Mouse (Mus musculus): ENCODE measurements around the gene A030005K14Rik. TPM values are rescaled to one million over a fixed set of nuclear protein-coding genes. Genes with fewer than 3 reads are reported as not detected.
A peak's percentile ranks its signal among the peaks of the same experiment; 100 is the strongest.

A030005K14Rik gene
- polyA plus RNA-seq, 1 experiment from 2014 or later: not detected

GRCm38 (mm10) chr1:83067205-83067604, 8.0 kb upstream of the A030005K14Rik start:
- WGBS: 91% methylated on average over 10 of the region's 10 CpGs
- Histone ChIP-seq H3K4me1 (no peaks in the 10 kb centered on the region), H3K9me3 (no peaks in the 10 kb centered on the region), H3K27ac (no peak overlapping the region), H3K36me3 (no peaks in the 10 kb centered on the region), H3K9ac (no peak overlapping the region), H3K4me2 (replicated peaks) (no peak overlapping the region), H3K4me3 (no peak overlapping the region), H3K27me3 (no peaks in the 10 kb centered on the region)
- ATAC-seq (ENCODE audit: insufficient number of reproducible peaks, insufficient read depth, low FRiP score, low TSS enrichment): no peak

- no peak overlapping the region for H3K4me2 ChIP-seq (replicated peaks)
- no peaks in the 10 kb centered on the region for H3K36me3 ChIP-seq
- WGBS: 92% methylated on average over 4 of the region's 4 CpGs
- no peaks in the 10 kb centered on the region for H3K4me1 ChIP-seq
- no peak overlapping the region for H3K4me3 ChIP-seq
- H3K27me3 ChIP-seq: no peaks in the 10 kb centered on the region
- no peak overlapping the region for H3K27ac ChIP-seq
- ATAC-seq (ENCODE audit: insufficient number of reproducible peaks, insufficient read depth, low FRiP score, low TSS enrichment): no peak
- no peaks in the 10 kb centered on the region for H3K9me3 ChIP-seq
- no peak overlapping the region for H3K9ac ChIP-seq
Observed at GRCm38 (mm10) chr1:83066577-83066976, 7.4 kb upstream of the A030005K14Rik start.

DNA sequence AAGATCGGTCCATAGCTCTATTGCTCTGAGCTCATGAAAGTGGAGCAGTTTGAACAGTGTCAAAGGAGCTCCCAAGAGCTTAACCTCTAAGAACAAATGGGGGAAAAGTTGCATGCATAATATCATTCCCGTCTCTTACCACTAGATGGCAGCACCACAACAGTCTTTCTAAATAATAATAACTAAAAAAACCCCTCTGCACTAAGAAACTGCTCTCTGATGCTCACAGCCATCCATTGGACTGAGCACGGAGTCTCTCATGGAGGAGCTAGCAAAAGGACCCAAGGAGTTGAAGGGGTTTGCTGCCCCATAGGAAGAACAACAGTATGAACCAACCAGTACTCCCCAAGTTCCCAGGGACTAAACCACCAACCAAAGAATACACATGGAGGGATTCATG, 5.7 kb upstream of the A030005K14Rik start:
- 21% methylated on average over 3 of the region's 3 CpGs for WGBS
- H3K27me3 ChIP-seq: no peaks in the 10 kb centered on the region
- H3K4me2 ChIP-seq (replicated peaks): no peak overlapping the region
- no peak overlapping the region for H3K27ac ChIP-seq
- H3K9me3 ChIP-seq: no peaks in the 10 kb centered on the region
- no peak for ATAC-seq (ENCODE audit: insufficient number of reproducible peaks, insufficient read depth, low FRiP score, low TSS enrichment)
- H3K36me3 ChIP-seq: no peaks in the 10 kb centered on the region
- H3K4me1 ChIP-seq: no peaks in the 10 kb centered on the region
- H3K4me3 ChIP-seq: no peak overlapping the region
- no peak overlapping the region for H3K9ac ChIP-seq

DNA sequence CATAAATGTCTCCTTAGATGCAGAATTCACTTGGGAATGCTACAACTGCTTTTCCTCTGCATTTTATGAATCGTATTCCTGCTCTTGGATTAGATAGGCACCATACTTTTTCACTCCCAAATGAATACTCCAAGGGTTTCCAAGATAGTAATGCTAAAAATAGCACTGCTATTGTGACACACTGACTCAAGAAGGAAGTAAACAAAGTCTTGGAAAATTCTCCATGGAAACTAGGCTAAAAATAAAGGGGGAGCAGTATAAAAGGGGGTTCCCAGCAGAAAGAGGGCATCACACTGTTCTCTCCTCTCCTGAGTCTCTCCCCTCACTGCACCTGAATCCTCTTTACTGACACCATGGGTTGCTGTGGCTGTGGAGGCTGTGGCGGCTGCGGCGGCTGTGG, 1.5 kb upstream of the A030005K14Rik start, which contains the start of gene Krtap28-13:
TSS of gene Krtap28-13 (plus strand) at position 288 of the 400 bp plus-strand sequence.
- no peak within 1 kb of the TSS for H3K4me2 ChIP-seq (replicated peaks)
- no peaks in the 10 kb centered on the region for H3K4me1 ChIP-seq
- H3K9ac ChIP-seq: no peak within 1 kb of the TSS
- no peak within 1 kb of the TSS for H3K4me3 ChIP-seq
- no peaks in the 10 kb centered on the region for H3K9me3 ChIP-seq
- H3K27me3 ChIP-seq: no peaks in the 10 kb centered on the region
- no peak within 1 kb of the TSS for H3K27ac ChIP-seq
- 78% methylated on average over 1 of the region's 4 CpGs for WGBS
- no peaks in the 10 kb centered on the region for H3K36me3 ChIP-seq
- ATAC-seq (ENCODE audit: insufficient number of reproducible peaks, insufficient read depth, low FRiP score, low TSS enrichment): no peak

DNA sequence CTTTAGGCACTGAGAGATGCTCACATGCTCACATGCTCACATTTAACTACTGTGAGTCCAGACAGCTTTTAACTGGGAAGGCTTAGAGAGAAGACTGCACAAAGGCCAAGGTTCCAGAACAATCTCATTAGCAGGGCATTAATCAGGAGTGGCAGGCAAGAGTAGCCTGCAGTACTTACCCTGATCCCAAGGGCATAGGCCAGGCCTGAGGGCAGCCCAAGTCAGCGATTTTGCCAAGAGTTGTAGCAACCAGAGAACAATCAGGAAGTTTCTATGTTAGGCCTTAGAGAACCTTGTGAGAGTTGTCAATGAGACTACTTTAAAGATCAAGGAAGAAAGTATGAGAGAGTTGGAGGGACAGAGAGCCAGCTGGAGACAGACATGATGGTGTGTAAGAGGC, 697 bp downstream of the A030005K14Rik start:
- no peak for ATAC-seq (ENCODE audit: insufficient number of reproducible peaks, insufficient read depth, low FRiP score, low TSS enrichment)
- 38% methylated on average over 1 of the region's 1 CpGs for WGBS

GRCm38 (mm10) chr1:83044882-83045427, 14.2 kb downstream of the A030005K14Rik start, which contains the start of gene Gm47969:
Gm47969 (plus strand) TSS chr1:83044932.
- H3K4me3 ChIP-seq: no peak within 1 kb of the TSS
- ATAC-seq (ENCODE audit: insufficient number of reproducible peaks, insufficient read depth, low FRiP score, low TSS enrichment): no peak
- no peak within 1 kb of the TSS for H3K4me2 ChIP-seq (replicated peaks)
- no peaks in the 10 kb centered on the region for H3K4me1 ChIP-seq
- H3K36me3 ChIP-seq: no peaks in the 10 kb centered on the region
- no peak within 1 kb of the TSS for H3K27ac ChIP-seq
- no peaks in the 10 kb centered on the region for H3K27me3 ChIP-seq
- no peak within 1 kb of the TSS for H3K9ac ChIP-seq
- no peaks in the 10 kb centered on the region for H3K9me3 ChIP-seq
- WGBS: 81% methylated on average over 5 of the region's 5 CpGs

More for the DNA sequence above, 697 bp downstream of the A030005K14Rik start:
- no peak overlapping the region for H3K4me3 ChIP-seq
- no peaks in the 10 kb centered on the region for H3K36me3 ChIP-seq
- no peaks in the 10 kb centered on the region for H3K27me3 ChIP-seq
- H3K9ac ChIP-seq: no peak overlapping the region
- H3K9me3 ChIP-seq: no peaks in the 10 kb centered on the region
- no peak overlapping the region for H3K27ac ChIP-seq
- H3K4me1 ChIP-seq: no peaks in the 10 kb centered on the region
- no peak overlapping the region for H3K4me2 ChIP-seq (replicated peaks)

- Histone ChIP-seq H3K4me3 (no peak within 1 kb of the TSS), H3K4me1 (no peaks in the 10 kb centered on the region), H3K27me3 (no peaks in the 10 kb centered on the region), H3K9ac (no peak within 1 kb of the TSS), H3K36me3 (no peaks in the 10 kb centered on the region), H3K9me3 (no peaks in the 10 kb centered on the region), H3K4me2 (replicated peaks) (no peak within 1 kb of the TSS), H3K27ac (no peak within 1 kb of the TSS)
- no peak for ATAC-seq (ENCODE audit: insufficient number of reproducible peaks, insufficient read depth, low FRiP score, low TSS enrichment)
- 92% methylated on average over 2 of the region's 2 CpGs for WGBS
Observed at GRCm38 (mm10) chr1:83042380-83042779, 16.8 kb downstream of the A030005K14Rik start, which contains the start of gene Krtap28-10. Krtap28-10 (minus strand) TSS chr1:83042480.

DNA sequence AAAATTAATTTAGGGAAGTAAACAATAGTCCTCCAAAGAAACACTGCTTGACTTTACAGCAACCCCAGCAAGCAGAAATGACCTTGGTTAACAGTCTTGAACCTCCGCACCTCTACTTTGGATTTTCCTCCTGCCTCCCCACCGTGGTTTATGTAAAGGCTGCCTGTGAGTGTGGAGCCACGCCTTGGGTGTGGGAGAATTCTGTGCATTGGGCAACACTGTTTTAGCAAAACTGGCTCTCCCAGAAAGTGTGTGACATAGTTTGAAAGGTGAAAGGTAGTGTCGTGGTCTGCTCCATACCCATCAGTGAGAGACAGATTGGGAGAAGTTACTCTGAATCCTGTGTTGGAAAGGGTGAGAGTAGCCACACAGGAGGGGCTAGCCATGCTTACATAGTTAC, 20.1 kb downstream of the A030005K14Rik start:
- Histone ChIP-seq H3K36me3 (no peaks in the 10 kb centered on the region), H3K27ac (no peak overlapping the region), H3K27me3 (no peaks in the 10 kb centered on the region), H3K4me1 (no peaks in the 10 kb centered on the region), H3K4me3 (no peak overlapping the region), H3K4me2 (replicated peaks) (no peak overlapping the region), H3K9me3 (no peaks in the 10 kb centered on the region), H3K9ac (no peak overlapping the region)
- ATAC-seq (ENCODE audit: insufficient number of reproducible peaks, insufficient read depth, low FRiP score, low TSS enrichment): no peak
- 72% methylated on average over 4 of the region's 4 CpGs for WGBS

- H3K27me3 ChIP-seq: no peaks in the 10 kb centered on the region
- H3K27ac ChIP-seq: peak within 1 kb of the TSS; percentile 51; the same call in 1 of the 2 replicates
- no peaks in the 10 kb centered on the region for H3K4me1 ChIP-seq
- under 1% methylated on average over 25 of the region's 25 CpGs for WGBS
- H3K9me3 ChIP-seq: no peaks in the 10 kb centered on the region
- peak within 1 kb of the TSS; percentile 56 for H3K4me2 ChIP-seq (replicated peaks)
- H3K4me3 ChIP-seq: peak within 1 kb of the TSS; percentile 46
- ATAC-seq (ENCODE audit: insufficient number of reproducible peaks, insufficient read depth, low FRiP score, low TSS enrichment): peak; percentile 82; the same call in 1 of the 2 replicates
- peak within 1 kb of the TSS; percentile 46; the same call in 1 of the 2 replicates for H3K9ac ChIP-seq
- no peaks in the 10 kb centered on the region for H3K36me3 ChIP-seq
Observed at GRCm38 (mm10) chr1:83038109-83038672, 21.0 kb downstream of the A030005K14Rik start, which contains the start of gene Slc19a3. Slc19a3 (minus strand) TSS chr1:83038448.

GRCm38 (mm10) chr1:83036892-83037667, 22.1 kb downstream of the A030005K14Rik start:
- 68% methylated on average over 11 of the region's 11 CpGs for WGBS
- H3K4me1 ChIP-seq: no peaks in the 10 kb centered on the region
- H3K27me3 ChIP-seq: no peaks in the 10 kb centered on the region
- H3K4me3 ChIP-seq: no peak overlapping the region
- no peak for ATAC-seq (ENCODE audit: insufficient number of reproducible peaks, insufficient read depth, low FRiP score, low TSS enrichment)
- no peak overlapping the region for H3K27ac ChIP-seq
- no peaks in the 10 kb centered on the region for H3K36me3 ChIP-seq
- no peak overlapping the region for H3K9ac ChIP-seq
- no peaks in the 10 kb centered on the region for H3K9me3 ChIP-seq
- no peak overlapping the region for H3K4me2 ChIP-seq (replicated peaks)

DNA sequence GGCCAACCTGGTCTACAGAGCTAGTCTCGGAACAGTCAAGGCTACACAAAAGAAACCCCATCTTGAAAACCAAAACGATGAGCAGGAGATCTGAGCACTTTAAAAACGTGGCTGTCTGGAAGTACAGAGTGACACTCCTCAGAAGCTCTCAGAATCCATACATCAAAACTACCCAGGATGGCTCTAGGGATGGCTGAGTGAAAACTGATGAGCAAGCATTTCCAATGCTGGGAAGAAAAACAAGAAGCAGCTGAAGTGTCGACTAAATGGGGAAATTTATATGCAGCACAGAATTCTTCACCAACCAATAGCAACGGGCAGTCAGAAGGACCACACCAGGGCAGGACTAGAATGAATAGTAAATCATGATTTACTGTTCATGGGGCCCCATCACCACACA, 24.7 kb downstream of the A030005K14Rik start:
- Histone ChIP-seq H3K9me3 (no peaks in the 10 kb centered on the region), H3K4me3 (no peak overlapping the region), H3K36me3 (no peaks in the 10 kb centered on the region), H3K27ac (no peak overlapping the region), H3K27me3 (no peaks in the 10 kb centered on the region), H3K4me2 (replicated peaks) (no peak overlapping the region), H3K9ac (no peak overlapping the region), H3K4me1 (no peaks in the 10 kb centered on the region)
- no peak for ATAC-seq (ENCODE audit: insufficient number of reproducible peaks, insufficient read depth, low FRiP score, low TSS enrichment)
- WGBS: 71% methylated on average over 5 of the region's 5 CpGs

DNA sequence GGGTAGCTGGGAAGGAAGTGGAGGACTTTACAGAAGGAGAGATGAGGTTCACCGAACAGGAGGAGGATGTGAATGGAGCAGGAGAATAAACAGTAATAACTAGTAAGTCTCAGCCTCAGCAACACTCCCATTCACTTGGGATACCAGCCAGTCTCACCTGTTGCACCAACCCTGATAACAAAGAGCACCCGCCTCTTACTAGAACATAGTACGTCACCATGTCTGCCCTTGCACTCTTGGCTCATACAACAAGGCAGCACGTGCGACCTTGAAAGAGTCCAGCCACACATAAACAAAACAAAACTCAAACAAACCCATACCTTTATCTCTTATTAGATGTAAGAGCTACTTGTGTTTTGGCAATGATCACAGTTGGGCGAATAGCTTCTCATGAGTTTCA, 26.7 kb downstream of the A030005K14Rik start:
- no peak for ATAC-seq (ENCODE audit: insufficient number of reproducible peaks, insufficient read depth, low FRiP score, low TSS enrichment)
- no peaks in the 10 kb centered on the region for H3K4me1 ChIP-seq
- H3K27me3 ChIP-seq: no peaks in the 10 kb centered on the region
- WGBS: 89% methylated on average over 6 of the region's 6 CpGs
- no peak overlapping the region for H3K4me3 ChIP-seq
- H3K27ac ChIP-seq: no peak overlapping the region
- no peak overlapping the region for H3K9ac ChIP-seq
- H3K9me3 ChIP-seq: no peaks in the 10 kb centered on the region
- no peak overlapping the region for H3K4me2 ChIP-seq (replicated peaks)
- no peaks in the 10 kb centered on the region for H3K36me3 ChIP-seq

Data from embryonic facial prominence, embryonic 12.5 days (tissue).